In genomic region chr1:157343519-157343918, GRCm38 (mm10) we compare ENCODE assay signal across 15 mouse cellular contexts.
DNase-seq lines count a peak whose midpoint lies in the region; ATAC-seq and TF ChIP-seq lines count a peak whose summit lies in the region.
"Had no signal": no experiment of that assay in that cellular context is flagged by ENCODE, and none has a peak within 500 bp of the region (broad histone marks: within the 10 kb centered on the region; RNA-seq: fewer than 3 reads in every experiment).

No protein-coding gene starts in this region.

- no peak for TF ChIP-seq CTCF in Patski (IDR thresholded peaks at IDR 0.05)

- no peaks in the 10 kb centered on the region for H3K4me1 ChIP-seq in neural tube, embryonic 15.5 days
- H3K4me1 ChIP-seq: limb, embryonic 15.5 days; lung, embryonic 15.5 days; stomach, embryonic 15.5 days had no signal

- no peaks in the 10 kb centered on the region for H3K9me3 ChIP-seq in neural tube, embryonic 15.5 days (replicated peaks)
- H3K9me3 ChIP-seq: limb, embryonic 15.5 days; lung, embryonic 15.5 days; stomach, embryonic 15.5 days had no signal

- no peak overlapping the region for H3K27ac ChIP-seq in neural tube, embryonic 15.5 days (replicated peaks)
- H3K27ac ChIP-seq: hindbrain, embryonic 14.5 days; left cerebral cortex, adult 2 months; limb, embryonic 15.5 days; lung, embryonic 15.5 days; stomach, embryonic 15.5 days had no signal

- H3K36me3 ChIP-seq in neural tube, embryonic 15.5 days: no peaks in the 10 kb centered on the region
- H3K36me3 ChIP-seq: limb, embryonic 15.5 days; lung, embryonic 15.5 days; stomach, embryonic 15.5 days had no signal

- no peaks in the 10 kb centered on the region for H3K27me3 ChIP-seq in Patski
- H3K27me3 ChIP-seq in neural tube, embryonic 15.5 days (replicated peaks): no peaks in the 10 kb centered on the region
- H3K27me3 ChIP-seq: limb, embryonic 15.5 days; lung, embryonic 15.5 days; stomach, embryonic 15.5 days had no signal

- H3K4me3 ChIP-seq in neural tube, embryonic 15.5 days (replicated peaks): no peak overlapping the region
- H3K4me3 ChIP-seq: left cerebral cortex, adult 2 months; limb, embryonic 15.5 days; lung, embryonic 15.5 days; stomach, embryonic 15.5 days had no signal

- POLR2A ChIA-PET in Patski (lab: Charles Lee): no interaction called here

- no peak overlapping the region for H3K4me2 ChIP-seq in neural tube, embryonic 15.5 days
- H3K4me2 ChIP-seq: hindbrain, embryonic 14.5 days; limb, embryonic 15.5 days; lung, embryonic 15.5 days; stomach, embryonic 15.5 days had no signal

- H3K9ac ChIP-seq in neural tube, embryonic 15.5 days (replicated peaks): no peak overlapping the region
- H3K9ac ChIP-seq: hindbrain, embryonic 14.5 days; limb, embryonic 15.5 days; lung, embryonic 15.5 days; stomach, embryonic 15.5 days had no signal

- CTCF ChIA-PET in Patski (lab: Charles Lee): interaction anchor here (1.4 kb wide), 1 partner anchor 43 kb away, joined by 4 read pairs; no protein-coding TSS in a partner anchor

- peak; percentile 100 for ATAC-seq in Patski
- ATAC-seq in neural tube, embryonic 15.5 days (ENCODE audit: low FRiP score): no peak

- in situ Hi-C loops in Patski (cut with MboI; ENCODE audit: low pct_unique_long_range_greater_than_20kb): no loop called here

- peak; percentile 58 for DNase-seq in gastrocnemius, adult 18-20 months (ENCODE audit: low spot score)
- DNase-seq in gastrocnemius, adult 8-10 months (ENCODE audit: low spot score in 2 of 2): no peak
- DNase-seq in 3134 (ENCODE audit: extremely low read depth, insufficient read length, low spot score) (peak; percentile 60), Patski (ENCODE audit: low read depth, low spot score) (peak; percentile 75)
- DNase-seq in fibroblast of lung, adult 2 months (ENCODE audit: low read depth): peak; percentile 66
- no peak for DNase-seq in kidney, adult 18-20 months
- no peak for DNase-seq in thymus, postnatal 36 days
- DNase-seq: kidney, adult 8-10 months; right cerebral cortex, postnatal 4 days had no signal

Comparison
In these comparisons a context has a peak if more than half of its experiments do, and no peak if none do; other contexts are left out.
1. DNase-seq: peak in gastrocnemius, adult 18-20 months (single experiment), 3134 (single experiment), Patski (single experiment) and fibroblast of lung, adult 2 months (single experiment); none in gastrocnemius, adult 8-10 months (0 of 2), kidney, adult 18-20 months (single experiment) and thymus, postnatal 36 days (0 of 2).